Mouse (Mus musculus) stomach, embryonic 16.5 days (tissue): ENCODE data around the gene Mtm1. TPM values are rescaled to one million over a fixed set of nuclear protein-coding genes. Genes with fewer than 3 reads are reported as not detected.

ENCODE experiments used
- ATAC-seq: fragments of 200-750 bp; cut with Nextera tagmentation; 2 replicates; pipeline ENCODE4 v1.8.0; 2017; ENCODE audit warnings: moderate number of reproducible peaks, moderate TSS enrichment; ENCODE audit not compliant: insufficient read depth, low FRiP score
- H3K27ac ChIP-seq: fragments of 300-500 bp; sonication (generic); 2 replicates; pipeline ENCODE4 v1.5.1; 2014; ENCODE audit warnings: low read length
- H3K27me3 ChIP-seq: fragments of 300-500 bp; sonication (generic); 2 replicates; pipeline ENCODE4 v1.6.1; 2014; ENCODE audit warnings: low read length, control low read depth, mixed read lengths; ENCODE audit not compliant: control insufficient read depth, insufficient read depth
- H3K36me3 ChIP-seq: fragments of 300-500 bp; sonication (generic); 2 replicates; pipeline ENCODE4 v1.6.1; 2014; ENCODE audit warnings: low read length; ENCODE audit not compliant: control insufficient read depth, insufficient read depth
- H3K4me1 ChIP-seq: fragments of 300-500 bp; sonication (generic); 2 replicates; pipeline ENCODE4 v1.6.1; 2014; ENCODE audit warnings: low read length, control low read depth, mixed read lengths; ENCODE audit not compliant: control insufficient read depth, insufficient read depth
- H3K4me2 ChIP-seq: fragments of 300-500 bp; sonication (generic); 2 replicates; pipeline ENCODE4 v1.6.1; 2014; ENCODE audit warnings: low read depth, low read length, mixed read lengths
- H3K4me3 ChIP-seq: fragments of 300-500 bp; sonication (generic); replicated peaks from 2 replicates; pipeline ENCODE4 v1.5.1; 2014; ENCODE audit warnings: mild to moderate bottlenecking, low read length
- H3K9ac ChIP-seq: fragments of 300-500 bp; sonication (generic); 2 replicates; pipeline ENCODE4 v1.6.1; 2014; ENCODE audit warnings: low read length
- H3K9me3 ChIP-seq: fragments of 300-500 bp; sonication (generic); replicated peaks from 2 replicates; pipeline ENCODE4 v1.6.1; 2016; ENCODE audit warnings: low read length, control low read depth; ENCODE audit not compliant: control insufficient read depth
- WGBS: fragments of 180-500 bp; shearing (Covaris S2); extraction: QIAGEN DNeasy Blood & Tissue Kit; methylation state at CpG from one replicate; pipeline ENCODE4 v1.1.7; 2014; 5-methylcytosine and 5-hydroxymethylcytosine counted together
- polyA plus RNA-seq: library from polyadenylated mRNA; unstranded; fragments of >200 nt; fragmentation: Nextera tagmentation; extraction: Ambion mirVana; gene quantifications from 2 replicates; pipeline ENCODE4 v1.2.1, GENCODE M21; 2015

The Mtm1 gene
- polyA plus RNA-seq, 1 experiment from 2014 or later: 6.7 TPM

DNA sequence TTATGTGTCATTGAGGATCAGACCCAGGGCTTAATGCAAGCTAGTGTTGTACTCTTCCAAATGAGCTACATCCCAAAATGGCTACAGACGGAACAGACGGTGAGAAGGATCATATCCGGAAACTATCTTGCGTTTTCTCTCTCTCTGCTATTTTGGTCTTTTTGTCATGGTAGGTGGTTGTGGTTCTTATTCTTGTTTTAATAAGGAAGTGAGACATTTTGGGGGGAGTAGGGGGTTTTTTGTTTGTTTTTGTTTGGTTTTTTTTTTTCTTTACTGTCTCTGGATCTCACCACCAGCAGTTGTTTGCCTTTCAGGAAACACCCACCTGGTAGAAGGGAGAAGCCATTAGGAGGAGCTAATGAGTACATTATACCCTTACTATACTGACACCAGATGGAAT, 50.3 kb downstream of the Mtm1 start:
- ATAC-seq: no peak
- WGBS: 94% methylated on average over 4 of the region's 4 CpGs
- H3K9me3 ChIP-seq: no peaks in the 10 kb centered on the region
- H3K27me3 ChIP-seq: no peaks in the 10 kb centered on the region
- H3K36me3 ChIP-seq: no peaks in the 10 kb centered on the region
- no peak overlapping the region for H3K4me2 ChIP-seq
- H3K27ac ChIP-seq: no peak overlapping the region
- H3K9ac ChIP-seq: no peak overlapping the region
- no peaks in the 10 kb centered on the region for H3K4me1 ChIP-seq
- no peak overlapping the region for H3K4me3 ChIP-seq

- Histone ChIP-seq H3K27ac (no peak overlapping the region), H3K9me3 (no peaks in the 10 kb centered on the region), H3K4me1 (no peaks in the 10 kb centered on the region), H3K9ac (no peak overlapping the region), H3K4me2 (no peak overlapping the region), H3K4me3 (no peak overlapping the region), H3K27me3 (no peaks in the 10 kb centered on the region), H3K36me3 (no peaks in the 10 kb centered on the region)
- no peak for ATAC-seq
- 64% methylated on average over 2 of the region's 2 CpGs for WGBS
Observed at GRCm38 (mm10) chrX:71264316-71264715, 53.7 kb downstream of the Mtm1 start.

- no peaks in the 10 kb centered on the region for H3K36me3 ChIP-seq
- no peak overlapping the region for H3K27ac ChIP-seq
- H3K4me3 ChIP-seq: no peak overlapping the region
- no peaks in the 10 kb centered on the region for H3K27me3 ChIP-seq
- no peaks in the 10 kb centered on the region for H3K9me3 ChIP-seq
- no peak overlapping the region for H3K9ac ChIP-seq
- ATAC-seq: no peak
- H3K4me1 ChIP-seq: no peaks in the 10 kb centered on the region
- H3K4me2 ChIP-seq: no peak overlapping the region
- 69% methylated on average over 1 of the region's 1 CpGs for WGBS
Observed at GRCm38 (mm10) chrX:71268972-71269371, 58.4 kb downstream of the Mtm1 start.

DNA sequence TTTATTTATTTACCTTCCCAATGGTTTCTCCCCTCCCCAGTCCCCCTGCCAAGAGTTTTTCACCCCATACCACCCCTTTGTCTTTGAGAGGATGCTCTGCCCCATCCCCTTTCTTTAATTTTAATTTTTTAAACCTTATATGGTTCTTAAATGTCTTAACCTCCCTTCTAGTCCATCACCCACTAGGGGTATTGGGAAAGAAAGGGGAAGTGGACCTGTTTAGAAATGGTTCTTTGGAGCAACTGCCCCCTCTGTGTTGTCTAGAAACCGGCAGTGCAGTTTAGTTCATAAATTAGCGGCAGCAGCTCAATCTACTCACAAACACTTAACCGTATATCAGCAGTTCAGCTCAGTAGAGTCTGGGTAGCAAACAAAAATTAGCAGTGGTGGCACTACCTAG, 63.6 kb downstream of the Mtm1 start:
- Histone ChIP-seq H3K4me1 (no peaks in the 10 kb centered on the region), H3K9me3 (no peaks in the 10 kb centered on the region), H3K4me2 (no peak overlapping the region), H3K36me3 (no peaks in the 10 kb centered on the region), H3K9ac (no peak overlapping the region), H3K4me3 (no peak overlapping the region), H3K27ac (no peak overlapping the region), H3K27me3 (no peaks in the 10 kb centered on the region)
- ATAC-seq: no peak
- WGBS: 85% methylated on average over 3 of the region's 3 CpGs

DNA sequence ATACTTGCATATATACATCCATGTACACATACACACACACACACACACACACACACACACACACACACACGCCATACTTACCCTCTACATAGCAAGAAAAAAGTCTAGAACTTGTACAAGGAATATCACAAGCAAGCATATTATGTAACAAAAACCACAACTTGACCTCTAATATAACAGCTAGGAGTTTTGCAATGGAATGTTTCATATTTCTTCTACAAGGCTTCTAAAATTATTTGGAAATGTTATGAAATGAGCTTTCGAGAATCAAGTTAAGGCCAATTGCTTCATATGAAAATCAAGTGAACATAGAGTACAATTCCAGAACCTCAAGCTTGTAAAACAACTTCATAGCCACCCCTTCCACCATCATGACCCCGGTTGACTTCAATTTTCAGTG, 74.9 kb downstream of the Mtm1 start:
- no peaks in the 10 kb centered on the region for H3K27me3 ChIP-seq
- no peaks in the 10 kb centered on the region for H3K4me1 ChIP-seq
- H3K9me3 ChIP-seq: no peaks in the 10 kb centered on the region
- no peak overlapping the region for H3K4me3 ChIP-seq
- H3K4me2 ChIP-seq: no peak overlapping the region
- H3K36me3 ChIP-seq: no peaks in the 10 kb centered on the region
- H3K27ac ChIP-seq: no peak overlapping the region
- H3K9ac ChIP-seq: no peak overlapping the region
- ATAC-seq: no peak
- WGBS: 93% methylated on average over 3 of the region's 3 CpGs

- Histone ChIP-seq H3K4me1 (no peaks in the 10 kb centered on the region), H3K4me2 (no peak overlapping the region), H3K4me3 (no peak overlapping the region), H3K36me3 (no peaks in the 10 kb centered on the region), H3K27me3 (no peaks in the 10 kb centered on the region), H3K9me3 (no peaks in the 10 kb centered on the region), H3K9ac (no peak overlapping the region), H3K27ac (no peak overlapping the region)
- no peak for ATAC-seq
- WGBS: 92% methylated on average over 7 of the region's 7 CpGs
Observed at GRCm38 (mm10) chrX:71287088-71287487, 76.5 kb downstream of the Mtm1 start.

- WGBS: 79% methylated on average over 2 of the region's 2 CpGs
- no peak for ATAC-seq
- Histone ChIP-seq H3K27ac (no peak overlapping the region), H3K4me1 (no peaks in the 10 kb centered on the region), H3K9ac (no peak overlapping the region), H3K27me3 (no peaks in the 10 kb centered on the region), H3K4me3 (no peak overlapping the region), H3K9me3 (no peaks in the 10 kb centered on the region), H3K4me2 (no peak overlapping the region), H3K36me3 (no peaks in the 10 kb centered on the region)
Observed at GRCm38 (mm10) chrX:71294191-71294590, 83.6 kb downstream of the Mtm1 start.

GRCm38 (mm10) chrX:71296005-71296404, 85.4 kb downstream of the Mtm1 start:
- Histone ChIP-seq H3K27ac (no peak overlapping the region), H3K4me3 (no peak overlapping the region), H3K4me2 (no peak overlapping the region), H3K9ac (no peak overlapping the region), H3K4me1 (no peaks in the 10 kb centered on the region), H3K9me3 (no peaks in the 10 kb centered on the region), H3K27me3 (no peaks in the 10 kb centered on the region), H3K36me3 (no peaks in the 10 kb centered on the region)
- ATAC-seq: no peak
- WGBS: 80% methylated on average over 2 of the region's 2 CpGs

- H3K4me2 ChIP-seq: no peak overlapping the region
- no peak for ATAC-seq
- WGBS: 88% methylated on average over 5 of the region's 5 CpGs
- H3K27me3 ChIP-seq: no peaks in the 10 kb centered on the region
- no peaks in the 10 kb centered on the region for H3K36me3 ChIP-seq
- H3K9ac ChIP-seq: no peak overlapping the region
- H3K27ac ChIP-seq: no peak overlapping the region
- no peaks in the 10 kb centered on the region for H3K9me3 ChIP-seq
- no peaks in the 10 kb centered on the region for H3K4me1 ChIP-seq
- H3K4me3 ChIP-seq: no peak overlapping the region
Observed at GRCm38 (mm10) chrX:71302148-71302547, 91.6 kb downstream of the Mtm1 start.

DNA sequence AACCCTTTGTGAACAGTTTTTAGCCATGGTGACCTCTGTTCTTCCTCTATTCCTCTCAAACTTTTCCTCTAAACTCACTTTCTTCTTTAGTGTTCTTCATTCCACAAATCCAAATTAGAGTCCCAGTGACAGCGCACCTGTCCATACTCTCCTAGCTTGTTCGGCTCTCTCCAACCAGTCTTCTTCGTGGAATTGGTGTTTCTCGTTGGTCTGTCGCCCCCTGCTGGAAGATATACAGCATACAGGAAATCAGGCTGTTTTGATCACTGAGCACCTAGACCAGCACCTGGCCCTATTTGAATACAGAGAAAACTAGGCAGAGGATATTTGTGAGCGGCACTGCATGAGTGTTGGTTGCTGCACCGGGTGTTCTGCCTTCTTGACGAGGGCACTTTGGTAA, 100.7 kb downstream of the Mtm1 start:
- WGBS: 29% methylated on average over 8 of the region's 8 CpGs
- H3K36me3 ChIP-seq: no peaks in the 10 kb centered on the region
- no peak overlapping the region for H3K27ac ChIP-seq
- H3K4me1 ChIP-seq: no peaks in the 10 kb centered on the region
- no peak overlapping the region for H3K4me3 ChIP-seq
- H3K4me2 ChIP-seq: no peak overlapping the region
- no peak overlapping the region for H3K9ac ChIP-seq
- no peaks in the 10 kb centered on the region for H3K27me3 ChIP-seq
- ATAC-seq: no peak
- H3K9me3 ChIP-seq: no peaks in the 10 kb centered on the region
